Mouse (Mus musculus) heart, adult 8-10 months (tissue): ENCODE results near the gene Nufip2. TPM values are rescaled to one million over a fixed set of nuclear protein-coding genes. Genes with fewer than 3 reads are reported as not detected.
A peak's percentile ranks its signal among the peaks of the same experiment; 100 is the strongest.
"Not testable (repeated sequence)": the region's sequence is repeated elsewhere in the genome, so short reads cannot be mapped to it uniquely, and the experiment has no call there.

ENCODE experiments used
- DNase-seq: peaks from one replicate; pipeline ENCODE4 v3.0.0; 2022; ENCODE audit warnings: low spot score
- total RNA-seq, 4 experiments: library from RNA; stranded (reverse); gene quantifications; 2 replicates each; pipeline ENCODE4 v1.2.4; 2022

The Nufip2 gene
- total RNA-seq, 4 experiments from 2014 or later, result 38.9 to 49.7 (median 45.2) TPM

- peak; percentile 17 for DNase-seq
These were observed 23.1 kb downstream of the Nufip2 start for GRCm38 (mm10) chr11:77709039-77709438.

GRCm38 (mm10) chr11:77713736-77714135, 27.8 kb downstream of the Nufip2 start:
- DNase-seq, result no peak

GRCm38 (mm10) chr11:77719055-77719454, 33.1 kb downstream of the Nufip2 start:
- no peak for DNase-seq

GRCm38 (mm10) chr11:77721389-77721788, 35.4 kb downstream of the Nufip2 start:
- DNase-seq, result no peak

- no peak for DNase-seq
These were observed 38.8 kb downstream of the Nufip2 start for GRCm38 (mm10) chr11:77724766-77725165.

- no peak for DNase-seq
These were observed 39.2 kb downstream of the Nufip2 start, which contains the start of gene Cryba1 for GRCm38 (mm10) chr11:77725183-77725582. Cryba1 (minus strand) TSS chr11:77725283.

- no peak for DNase-seq
These were observed 42.6 kb downstream of the Nufip2 start for GRCm38 (mm10) chr11:77728587-77728986.

- DNase-seq, result peak; percentile 89
These were observed 51.3 kb downstream of the Nufip2 start for GRCm38 (mm10) chr11:77737289-77737688.

- DNase-seq, result no peak
These were observed 52.6 kb downstream of the Nufip2 start for GRCm38 (mm10) chr11:77738555-77738954.

- no peak for DNase-seq
These were observed 58.0 kb downstream of the Nufip2 start for GRCm38 (mm10) chr11:77743966-77744365.

- DNase-seq, result no peak
These were observed 60.7 kb downstream of the Nufip2 start for GRCm38 (mm10) chr11:77746652-77747051.

- DNase-seq, result not testable (repeated sequence)
These were observed 61.1 kb downstream of the Nufip2 start for GRCm38 (mm10) chr11:77747103-77747502.

- no peak for DNase-seq
These were observed 63.0 kb downstream of the Nufip2 start for GRCm38 (mm10) chr11:77748996-77749395.

- no peak for DNase-seq
These were observed 66.6 kb downstream of the Nufip2 start for GRCm38 (mm10) chr11:77752525-77752924.

GRCm38 (mm10) chr11:77753469-77753868, 67.5 kb downstream of the Nufip2 start:
- no peak for DNase-seq

- no peak for DNase-seq
These were observed 74.1 kb downstream of the Nufip2 start for GRCm38 (mm10) chr11:77760031-77760430.

- DNase-seq, result peak; percentile 70
These were observed 77.1 kb downstream of the Nufip2 start, which contains the start of gene Myo18a for GRCm38 (mm10) chr11:77762783-77763672. Myo18a (plus strand) TSS chr11:77763246.

- DNase-seq, result no peak
These were observed 77.9 kb downstream of the Nufip2 start for GRCm38 (mm10) chr11:77763673-77764340.

GRCm38 (mm10) chr11:77764694-77765458, 78.9 kb downstream of the Nufip2 start:
- peak; percentile 79 for DNase-seq

GRCm38 (mm10) chr11:77765459-77765777, 79.5 kb downstream of the Nufip2 start:
- DNase-seq, result peak; percentile 28

GRCm38 (mm10) chr11:77766351-77767001, 80.5 kb downstream of the Nufip2 start:
- no peak for DNase-seq
